Mouse (Mus musculus): ENCODE results near the gene 4930590J08Rik. TPM values are rescaled to one million over a fixed set of nuclear protein-coding genes. Genes with fewer than 3 reads are reported as not detected.

The 4930590J08Rik gene
- polyA plus RNA-seq, 1 experiment from 2014 or later, result 1.0 TPM

- Histone ChIP-seq H3K4me3 (no peak overlapping the region), H3K9me3 (no peaks in the 10 kb centered on the region), H3K27ac (replicated peaks) (no peak overlapping the region), H3K27me3 (no peaks in the 10 kb centered on the region; the same call in 1 of the 2 replicates), H3K36me3 (no peaks in the 10 kb centered on the region), H3K9ac (no peak overlapping the region; the same call in 1 of the 2 replicates), H3K4me1 (replicated peaks) (peaks cover 60% of the 10 kb centered on the region), H3K4me2 (no peak overlapping the region)
- no peak for ATAC-seq (ENCODE audit: low read depth)
- 54% methylated on average over 6 of the region's 6 CpGs for WGBS
These were observed 63.4 kb downstream of the 4930590J08Rik start for GRCm38 (mm10) chr6:91966006-91966405.

GRCm38 (mm10) chr6:91972201-91972646 lies 69.6 kb downstream of the 4930590J08Rik start:
- no peak overlapping the region for H3K4me3 ChIP-seq
- H3K27ac ChIP-seq (replicated peaks), result no peak overlapping the region
- H3K9me3 ChIP-seq, result no peaks in the 10 kb centered on the region
- H3K4me1 ChIP-seq (replicated peaks), result peaks cover 19% of the 10 kb centered on the region
- no peaks in the 10 kb centered on the region for H3K36me3 ChIP-seq
- 53% methylated on average over 9 of the region's 9 CpGs for WGBS
- no peaks in the 10 kb centered on the region; the same call in 1 of the 2 replicates for H3K27me3 ChIP-seq
- peak; percentile 55; the same call in 1 of the 2 replicates for ATAC-seq (ENCODE audit: low read depth)
- H3K4me2 ChIP-seq, result no peak overlapping the region
- H3K9ac ChIP-seq, result no peak overlapping the region

GRCm38 (mm10) chr6:91973972-91974371 lies 71.4 kb downstream of the 4930590J08Rik start:
- H3K9me3 ChIP-seq, result no peaks in the 10 kb centered on the region
- H3K4me3 ChIP-seq, result no peak overlapping the region
- ATAC-seq (ENCODE audit: low read depth), result no peak
- H3K9ac ChIP-seq, result no peak overlapping the region
- 0 out of 2 replicates have a peak, but pooled peaks cover 4% of the 10 kb centered on the region for H3K27me3 ChIP-seq
- 75% methylated on average over 6 of the region's 6 CpGs for WGBS
- H3K4me1 ChIP-seq (replicated peaks), result peaks cover 17% of the 10 kb centered on the region
- H3K36me3 ChIP-seq, result no peaks in the 10 kb centered on the region
- no peak overlapping the region for H3K4me2 ChIP-seq
- H3K27ac ChIP-seq (replicated peaks), result no peak overlapping the region

- Histone ChIP-seq H3K36me3 (no peaks in the 10 kb centered on the region), H3K9me3 (no peaks in the 10 kb centered on the region), H3K4me2 (peak within 1 kb of the TSS; percentile 86), H3K4me3 (peak within 1 kb of the TSS; percentile 58), H3K4me1 (replicated peaks) (peaks cover 37% of the 10 kb centered on the region), H3K27me3 (peaks cover 26% of the 10 kb centered on the region), H3K27ac (replicated peaks) (peak within 1 kb of the TSS; percentile 46), H3K9ac (peak within 1 kb of the TSS; percentile 79)
- peak; percentile 71 for ATAC-seq (ENCODE audit: low read depth)
- 1% methylated on average over 48 of the region's 62 CpGs for WGBS
These were observed 76.0 kb downstream of the 4930590J08Rik start, which contains the start of gene Fgd5 for GRCm38 (mm10) chr6:91978371-91979300. TSS of gene Fgd5 (plus strand) at chr6:91978878.

GRCm38 (mm10) chr6:91979301-91979996 lies 76.8 kb downstream of the 4930590J08Rik start:
- Histone ChIP-seq H3K4me2 (peak overlapping the region; percentile 86), H3K4me3 (peak overlapping the region; percentile 58), H3K9me3 (no peaks in the 10 kb centered on the region), H3K4me1 (replicated peaks) (peaks cover 37% of the 10 kb centered on the region), H3K36me3 (no peaks in the 10 kb centered on the region), H3K9ac (peak overlapping the region; percentile 79), H3K27me3 (peaks cover 26% of the 10 kb centered on the region), H3K27ac (replicated peaks) (peak overlapping the region; percentile 46)
- ATAC-seq (ENCODE audit: low read depth), result peak; percentile 19; the same call in 1 of the 2 replicates
- 10% methylated on average over 23 of the region's 23 CpGs for WGBS

- Histone ChIP-seq H3K4me2 (peak overlapping the region; percentile 86), H3K36me3 (no peaks in the 10 kb centered on the region), H3K27ac (replicated peaks) (0 out of 2 replicates have a peak overlapping the region, but pooled peaks have one; percentile 13), H3K9me3 (no peaks in the 10 kb centered on the region), H3K9ac (peak overlapping the region; percentile 55), H3K4me1 (replicated peaks) (peaks cover 37% of the 10 kb centered on the region), H3K27me3 (peaks cover 26% of the 10 kb centered on the region), H3K4me3 (peak overlapping the region; percentile 58)
- ATAC-seq (ENCODE audit: low read depth), result no peak
- WGBS, result 54% methylated on average over 3 of the region's 3 CpGs
These were observed 77.4 kb downstream of the 4930590J08Rik start for GRCm38 (mm10) chr6:91980011-91980410.

GRCm38 (mm10) chr6:91990101-91990500 lies 87.5 kb downstream of the 4930590J08Rik start:
- H3K27me3 ChIP-seq, result no peaks in the 10 kb centered on the region
- peaks cover 26% of the 10 kb centered on the region for H3K4me1 ChIP-seq (replicated peaks)
- no peaks in the 10 kb centered on the region for H3K9me3 ChIP-seq
- no peak overlapping the region for H3K27ac ChIP-seq (replicated peaks)
- ATAC-seq (ENCODE audit: low read depth), result no peak
- H3K36me3 ChIP-seq, result no peaks in the 10 kb centered on the region; the same call in 1 of the 2 replicates
- WGBS, result 88% methylated on average over 8 of the region's 8 CpGs
- no peak overlapping the region for H3K4me3 ChIP-seq
- H3K4me2 ChIP-seq, result no peak overlapping the region
- no peak overlapping the region for H3K9ac ChIP-seq

GRCm38 (mm10) chr6:91992823-91993222 lies 90.2 kb downstream of the 4930590J08Rik start:
- Histone ChIP-seq H3K4me2 (no peak overlapping the region), H3K9ac (no peak overlapping the region), H3K27me3 (no peaks in the 10 kb centered on the region), H3K36me3 (no peaks in the 10 kb centered on the region; the same call in 1 of the 2 replicates), H3K4me1 (replicated peaks) (peaks cover 49% of the 10 kb centered on the region), H3K27ac (replicated peaks) (no peak overlapping the region), H3K4me3 (no peak overlapping the region), H3K9me3 (no peaks in the 10 kb centered on the region)
- ATAC-seq (ENCODE audit: low read depth), result no peak
- WGBS, result 81% methylated on average over 2 of the region's 2 CpGs

GRCm38 (mm10) chr6:91993795-91994505 lies 91.3 kb downstream of the 4930590J08Rik start:
- H3K9ac ChIP-seq, result no peak overlapping the region
- H3K4me3 ChIP-seq, result no peak overlapping the region
- no peaks in the 10 kb centered on the region for H3K9me3 ChIP-seq
- H3K4me1 ChIP-seq (replicated peaks), result peaks cover 60% of the 10 kb centered on the region
- H3K27ac ChIP-seq (replicated peaks), result 0 out of 2 replicates have a peak overlapping the region, but pooled peaks have one; percentile 95
- no peak overlapping the region for H3K4me2 ChIP-seq
- no peaks in the 10 kb centered on the region for H3K27me3 ChIP-seq
- H3K36me3 ChIP-seq, result no peaks in the 10 kb centered on the region
- 74% methylated on average over 8 of the region's 8 CpGs for WGBS
- no peak for ATAC-seq (ENCODE audit: low read depth)

- H3K36me3 ChIP-seq, result no peaks in the 10 kb centered on the region
- peak overlapping the region; percentile 57 for H3K9ac ChIP-seq
- ATAC-seq (ENCODE audit: low read depth), result peak; percentile 65; the same call in 1 of the 2 replicates
- peak overlapping the region; percentile 44 for H3K4me2 ChIP-seq
- WGBS, result 35% methylated on average over 8 of the region's 8 CpGs
- peak overlapping the region; percentile 23 for H3K4me3 ChIP-seq
- no peaks in the 10 kb centered on the region for H3K27me3 ChIP-seq
- peak overlapping the region; percentile 95 for H3K27ac ChIP-seq (replicated peaks)
- peaks cover 66% of the 10 kb centered on the region for H3K4me1 ChIP-seq (replicated peaks)
- H3K9me3 ChIP-seq, result no peaks in the 10 kb centered on the region
These were observed 93.5 kb downstream of the 4930590J08Rik start for GRCm38 (mm10) chr6:91996072-91996471.

Data from neural tube, embryonic 13.5 days (tissue).